Mouse (Mus musculus) liver, adult 2 months (tissue): ENCODE data around the gene Slc29a1. TPM values are rescaled to one million over a fixed set of nuclear protein-coding genes. Genes with fewer than 3 reads are reported as not detected.
A peak's percentile ranks its signal among the peaks of the same experiment; 100 is the strongest.

Experiments
- DNase-seq: peaks from one replicate; pipeline ENCODE4 v3.0.0-alpha.2; 2011; ENCODE audit warnings: low read depth, low spot score; ENCODE audit errors: extremely low read depth
- H3K27ac ChIP-seq: fragments of 200-500 bp; replicated peaks from 2 replicates; pipeline ENCODE4 v1.5.1; 2012; ENCODE audit warnings: low read depth, mild to moderate bottlenecking, control low read depth, inconsistent platforms, low read length; ENCODE audit not compliant: insufficient read depth
- H3K27me3 ChIP-seq: fragments of 200-500 bp; 2 replicates; pipeline ENCODE4 v1.6.1; 2012; ENCODE audit warnings: mild to moderate bottlenecking, moderate library complexity, low read length, inconsistent platforms; ENCODE audit not compliant: control insufficient read depth, insufficient read depth
- H3K36me3 ChIP-seq: fragments of 200-500 bp; 2 replicates; pipeline ENCODE4 v1.6.1; 2012; ENCODE audit warnings: low read length, inconsistent platforms; ENCODE audit not compliant: control insufficient read depth, insufficient read depth
- H3K4me1 ChIP-seq: fragments of 200-500 bp; 2 replicates; pipeline ENCODE4 v1.6.1; 2011; ENCODE audit warnings: low read length; ENCODE audit not compliant: control insufficient read depth, insufficient read depth
- H3K4me3 ChIP-seq: fragments of 200-500 bp; 2 replicates; pipeline ENCODE4 v1.5.1; 2011; ENCODE audit warnings: low read depth, mild to moderate bottlenecking, control low read depth, low read length, moderate library complexity; ENCODE audit not compliant: insufficient read depth
- H3K79me2 ChIP-seq: fragments of 200-500 bp; 2 replicates; pipeline ENCODE4 v1.6.1; 2012; ENCODE audit warnings: inconsistent platforms, mild to moderate bottlenecking, low read length, moderate library complexity; ENCODE audit not compliant: control insufficient read depth, insufficient read depth
- H3K9ac ChIP-seq: fragments of 200-500 bp; 2 replicates; pipeline ENCODE4 v1.6.1; 2012; ENCODE audit warnings: low read depth, mild to moderate bottlenecking, control low read depth, inconsistent platforms, low read length
- CTCF ChIP-seq: fragments of 200-500 bp; IDR thresholded peaks from 2 replicates; pipeline ENCODE4 v1.5.1; 2011; ENCODE audit warnings: low read depth, low read length, control low read depth
- POLR2A ChIP-seq: fragments of 200-500 bp; IDR thresholded peaks from 2 replicates; pipeline ENCODE4 v1.6.1; 2011; ENCODE audit warnings: low read length, control low read depth; ENCODE audit not compliant: insufficient read depth; ENCODE audit errors: extremely low read depth
- WGBS: fragments of 180-500 bp; shearing (Covaris S2); methylation state at CpG from one replicate; pipeline ENCODE4 v1.1.7; 2018; 5-methylcytosine and 5-hydroxymethylcytosine counted together
- polyA plus RNA-seq: library from polyadenylated mRNA; depleted of rRNA; stranded (reverse); fragments of >200 nt; gene quantifications from 2 replicates; pipeline ENCODE4 v1.2.3, GENCODE M21; 2012
- total RNA-seq: library from RNA; depleted of rRNA; stranded (reverse); fragments of >200 nt; gene quantifications from 2 replicates; pipeline ENCODE4 v1.2.3, GENCODE M21; 2014

Gene Slc29a1
- total and polyA plus RNA-seq, 2 experiments, result 220 to 618 TPM

- WGBS, result 32% methylated on average over 6 of the region's 6 CpGs
- no peak overlapping the region; the same call in 1 of the 2 replicates for H3K4me3 ChIP-seq
- no peaks in the 10 kb centered on the region for H3K27me3 ChIP-seq
- peaks cover 49% of the 10 kb centered on the region for H3K4me1 ChIP-seq
- no peak for DNase-seq
- TF ChIP-seq CTCF (peak; percentile 40; the same call in 1 of the 2 replicates), POLR2A (no peak)
- peak overlapping the region; percentile 65 for H3K9ac ChIP-seq
- peak overlapping the region; percentile 98 for H3K27ac ChIP-seq
- H3K79me2 ChIP-seq, result peaks cover 31% of the 10 kb centered on the region; the same call in 1 of the 2 replicates
- peaks cover 25% of the 10 kb centered on the region for H3K36me3 ChIP-seq
Observed at GRCm38 (mm10) chr17:45590410-45590809, 9.0 kb downstream of the Slc29a1 start.

- Histone ChIP-seq H3K27ac (peak overlapping the region; percentile 98), H3K36me3 (peaks cover 25% of the 10 kb centered on the region), H3K4me1 (peaks cover 50% of the 10 kb centered on the region), H3K27me3 (no peaks in the 10 kb centered on the region), H3K4me3 (peak overlapping the region; percentile 9; the same call in 1 of the 2 replicates), H3K79me2 (peaks cover 27% of the 10 kb centered on the region; the same call in 1 of the 2 replicates), H3K9ac (peak overlapping the region; percentile 65)
- TF ChIP-seq CTCF (no peak), POLR2A (no peak)
- peak; percentile 99 for DNase-seq
- 19% methylated on average over 8 of the region's 8 CpGs for WGBS
Observed at GRCm38 (mm10) chr17:45589844-45590243, 9.6 kb downstream of the Slc29a1 start.

DNA sequence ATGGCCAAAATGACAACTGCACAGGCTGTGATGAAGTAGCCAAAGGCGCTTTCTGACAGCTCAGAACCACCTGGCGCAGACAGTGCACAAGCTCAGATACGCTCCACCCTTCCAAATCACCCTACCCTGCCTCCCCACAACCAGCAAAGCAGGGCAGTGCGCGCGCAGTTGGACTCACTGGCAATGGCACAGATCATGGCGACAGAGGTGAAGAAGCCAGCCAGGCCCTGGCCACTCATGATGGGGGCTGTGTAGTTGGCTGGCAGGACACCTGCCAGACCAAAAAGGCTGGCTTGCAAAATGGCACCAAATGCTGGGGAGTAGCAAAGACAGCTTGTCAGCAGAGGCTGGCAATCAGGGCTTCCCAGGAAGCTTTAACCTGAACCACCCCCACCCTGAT, 10.2 kb downstream of the Slc29a1 start:
- H3K27me3 ChIP-seq, result no peaks in the 10 kb centered on the region
- H3K4me3 ChIP-seq, result no peak overlapping the region
- peak; percentile 88 for DNase-seq
- peak overlapping the region; percentile 27 for H3K9ac ChIP-seq
- peaks cover 24% of the 10 kb centered on the region; the same call in 1 of the 2 replicates for H3K79me2 ChIP-seq
- peaks cover 52% of the 10 kb centered on the region for H3K4me1 ChIP-seq
- H3K36me3 ChIP-seq, result peaks cover 25% of the 10 kb centered on the region
- H3K27ac ChIP-seq, result peak overlapping the region; percentile 76
- no peak for TF ChIP-seq POLR2A
- TF ChIP-seq CTCF, result no peak
- WGBS, result 31% methylated on average over 7 of the region's 7 CpGs

- Histone ChIP-seq H3K79me2 (peaks cover 22% of the 10 kb centered on the region; the same call in 1 of the 2 replicates), H3K27ac (peak overlapping the region; percentile 76), H3K4me1 (peaks cover 54% of the 10 kb centered on the region), H3K9ac (peak overlapping the region; percentile 13; the same call in 1 of the 2 replicates), H3K4me3 (no peak overlapping the region), H3K27me3 (no peaks in the 10 kb centered on the region), H3K36me3 (peaks cover 25% of the 10 kb centered on the region)
- WGBS, result 65% methylated on average over 7 of the region's 7 CpGs
- peak; percentile 50 for DNase-seq
- TF ChIP-seq POLR2A (no peak), CTCF (no peak)
Observed at GRCm38 (mm10) chr17:45588370-45588769, 11.0 kb downstream of the Slc29a1 start.

DNA sequence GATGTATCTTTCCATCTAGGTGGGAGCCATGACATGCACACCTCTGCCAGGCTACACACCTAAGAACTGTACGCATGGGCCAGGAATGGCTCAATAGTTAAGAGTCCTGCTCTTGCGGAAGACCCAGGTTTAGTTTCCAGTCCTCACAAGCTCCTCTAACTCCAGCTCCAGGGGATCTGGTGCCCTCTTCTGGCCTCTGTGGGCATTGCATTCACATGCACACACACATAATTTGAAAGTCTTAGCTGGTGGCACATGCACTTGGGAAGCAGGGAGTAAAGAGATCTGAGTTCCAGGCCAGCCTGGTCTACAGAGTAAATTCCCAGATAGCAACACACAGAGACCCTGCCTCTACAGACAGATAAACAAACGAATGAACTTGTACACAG, 13.0 kb downstream of the Slc29a1 start:
- H3K36me3 ChIP-seq, result peaks cover 25% of the 10 kb centered on the region
- TF ChIP-seq CTCF (peak; percentile 69), POLR2A (no peak)
- 59% methylated on average over 3 of the region's 3 CpGs for WGBS
- H3K9ac ChIP-seq, result no peak overlapping the region; the same call in 1 of the 2 replicates
- H3K79me2 ChIP-seq, result peaks cover 6% of the 10 kb centered on the region; the same call in 1 of the 2 replicates
- peak; percentile 70 for DNase-seq
- no peak overlapping the region for H3K4me3 ChIP-seq
- no peaks in the 10 kb centered on the region for H3K27me3 ChIP-seq
- peaks cover 51% of the 10 kb centered on the region for H3K4me1 ChIP-seq
- H3K27ac ChIP-seq, result peak overlapping the region; percentile 88

- 74% methylated on average over 23 of the region's 23 CpGs for WGBS
- H3K36me3 ChIP-seq, result peaks cover 25% of the 10 kb centered on the region
- no peak overlapping the region for H3K4me3 ChIP-seq
- DNase-seq, result no peak
- no peaks in the 10 kb centered on the region for H3K27me3 ChIP-seq
- peaks cover under 1% of the 10 kb centered on the region; the same call in 1 of the 2 replicates for H3K79me2 ChIP-seq
- no peak for TF ChIP-seq POLR2A
- no peak for TF ChIP-seq CTCF
- peaks cover 46% of the 10 kb centered on the region for H3K4me1 ChIP-seq
- peak overlapping the region; percentile 88 for H3K27ac ChIP-seq
- peak overlapping the region; percentile 9 for H3K9ac ChIP-seq
Observed at GRCm38 (mm10) chr17:45585725-45586448, 13.5 kb downstream of the Slc29a1 start.
